Mouse (Mus musculus) lung, embryonic 15.5 days (tissue): ENCODE measurements at regions not wholly inside any gene's neighbourhood (a gene's known extent, or its start where the extent isn't known, plus 50 kb on each side); places are given as distances from the start of the nearest gene placed in this dataset.

ENCODE experiments used
- ATAC-seq: fragments of 200-750 bp; cut with Nextera tagmentation; 2 replicates; pipeline ENCODE4 v1.8.0; 2017; ENCODE audit warnings: moderate number of reproducible peaks, borderline replicate concordance; ENCODE audit not compliant: low FRiP score, low TSS enrichment; ENCODE audit errors: extremely low read depth
- H3K27ac ChIP-seq: fragments of 300-500 bp; sonication (generic); 2 replicates; pipeline ENCODE4 v1.5.1; 2015; ENCODE audit warnings: moderate library complexity, mild to moderate bottlenecking, inconsistent platforms
- H3K27me3 ChIP-seq: fragments of 300-500 bp; sonication (generic); 2 replicates; pipeline ENCODE4 v1.6.1; 2015; ENCODE audit warnings: inconsistent platforms
- H3K36me3 ChIP-seq: fragments of 300-500 bp; sonication (generic); 2 replicates; pipeline ENCODE4 v1.6.1; 2015; ENCODE audit warnings: inconsistent platforms
- H3K4me1 ChIP-seq: fragments of 300-500 bp; sonication (generic); 2 replicates; pipeline ENCODE4 v1.6.1; 2015; ENCODE audit warnings: inconsistent platforms
- H3K4me2 ChIP-seq: fragments of 300-500 bp; sonication (generic); 2 replicates; pipeline ENCODE4 v1.6.1; 2015; ENCODE audit warnings: inconsistent platforms, mild to moderate bottlenecking, moderate library complexity
- H3K4me3 ChIP-seq: fragments of 300-500 bp; sonication (generic); 2 replicates; pipeline ENCODE4 v1.5.1; 2015; ENCODE audit warnings: mild to moderate bottlenecking, inconsistent platforms
- H3K9ac ChIP-seq: fragments of 300-500 bp; sonication (generic); 2 replicates; pipeline ENCODE4 v1.6.1; 2015; ENCODE audit warnings: inconsistent platforms
- H3K9me3 ChIP-seq: fragments of 300-500 bp; sonication (generic); 2 replicates; pipeline ENCODE4 v1.6.1; 2016; ENCODE audit warnings: inconsistent platforms
- WGBS: fragments of 180-500 bp; shearing (Covaris S2); methylation state at CpG from one replicate; pipeline ENCODE4 v1.1.7; 2015; 5-methylcytosine and 5-hydroxymethylcytosine counted together

DNA sequence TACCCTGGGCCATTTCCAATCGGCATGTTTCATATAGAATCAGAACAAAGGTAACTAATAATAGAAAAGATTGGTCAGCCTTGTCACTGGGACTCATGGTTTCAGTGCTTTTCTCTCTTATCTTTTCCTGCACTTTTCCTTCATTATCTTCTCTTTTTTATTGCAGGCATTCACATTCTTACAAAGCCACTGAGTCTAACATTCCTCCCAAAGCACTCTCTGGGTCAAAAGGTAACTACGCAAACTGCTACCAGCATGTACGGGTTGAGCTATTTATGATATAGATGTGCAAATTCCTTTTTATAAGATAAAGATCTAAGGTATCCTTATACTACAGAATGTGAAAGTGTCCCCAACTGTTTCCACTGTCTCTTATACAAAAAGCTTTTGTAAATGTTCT is 436.5 kb upstream of the Dmac1 start:
- ATAC-seq: no peak
- 80% methylated on average over 3 of the region's 3 CpGs for WGBS

DNA sequence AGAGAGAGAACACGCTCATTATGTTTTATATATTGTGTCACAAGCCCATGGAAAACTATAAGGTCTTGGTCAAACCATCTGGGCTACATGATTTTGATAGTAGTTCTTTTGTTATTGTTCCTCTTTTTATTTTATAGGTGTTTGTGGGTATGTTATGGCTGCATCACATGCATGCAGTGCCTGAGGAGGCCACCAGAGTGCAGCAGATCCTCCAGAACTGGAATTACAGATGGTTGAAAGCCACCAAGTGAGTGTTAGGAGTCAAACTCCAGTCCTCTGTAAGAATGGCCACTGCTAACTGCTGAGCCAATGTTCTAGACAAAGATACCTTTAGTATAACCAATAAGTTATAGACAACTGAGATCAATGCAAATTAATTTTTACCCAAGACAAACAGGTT is 435.9 kb upstream of the Dmac1 start:
- no peaks in the 10 kb centered on the region for H3K9me3 ChIP-seq
- no peak overlapping the region for H3K27ac ChIP-seq
- no peak overlapping the region for H3K4me3 ChIP-seq
- H3K36me3 ChIP-seq: no peaks in the 10 kb centered on the region
- H3K9ac ChIP-seq: no peak overlapping the region
- H3K27me3 ChIP-seq: no peaks in the 10 kb centered on the region
- H3K4me2 ChIP-seq: no peak overlapping the region
- no peaks in the 10 kb centered on the region for H3K4me1 ChIP-seq
- WGBS: 86% methylated on average over 1 of the region's 1 CpGs
- no peak for ATAC-seq

More for the DNA sequence above, 436.5 kb upstream of the Dmac1 start:
- Histone ChIP-seq H3K9ac (no peak overlapping the region), H3K4me1 (no peaks in the 10 kb centered on the region), H3K27me3 (no peaks in the 10 kb centered on the region), H3K36me3 (no peaks in the 10 kb centered on the region), H3K9me3 (no peaks in the 10 kb centered on the region), H3K27ac (no peak overlapping the region), H3K4me2 (no peak overlapping the region), H3K4me3 (no peak overlapping the region)

DNA sequence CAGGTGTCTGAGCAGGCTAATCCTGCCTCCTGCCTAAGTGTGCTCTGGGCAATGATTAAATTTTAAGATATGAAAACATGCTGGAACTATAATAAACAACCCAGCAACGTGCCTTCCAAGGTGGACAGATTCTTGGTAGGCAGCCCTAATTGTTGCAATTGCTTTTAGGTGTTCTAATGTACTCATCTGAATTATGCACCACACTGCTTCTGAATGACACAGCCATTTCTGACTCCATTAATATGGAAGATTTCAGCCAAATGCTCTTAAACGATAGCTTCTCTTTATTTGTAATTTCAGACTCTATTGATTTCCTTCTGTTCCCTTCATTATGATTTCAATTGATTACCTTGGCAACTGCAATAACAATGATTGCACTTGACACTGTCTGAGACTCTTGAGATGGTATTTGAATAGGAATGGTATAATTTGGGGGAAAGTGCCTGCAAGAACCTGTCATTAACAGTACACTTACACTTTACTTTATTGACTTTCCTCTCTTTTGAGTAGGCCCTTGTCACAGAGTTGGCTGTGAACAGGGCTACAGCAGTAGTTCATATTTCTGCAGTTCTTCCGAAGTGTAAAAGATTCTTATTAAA is 422.8 kb upstream of the Dmac1 start:
- H3K27ac ChIP-seq: no peak overlapping the region
- H3K36me3 ChIP-seq: no peaks in the 10 kb centered on the region
- ATAC-seq: no peak
- H3K4me1 ChIP-seq: no peaks in the 10 kb centered on the region
- H3K27me3 ChIP-seq: peaks cover 13% of the 10 kb centered on the region; the same call in 1 of the 2 replicates
- 44% methylated on average over 3 of the region's 3 CpGs for WGBS
- no peak overlapping the region for H3K4me3 ChIP-seq
- H3K9ac ChIP-seq: no peak overlapping the region
- no peak overlapping the region for H3K4me2 ChIP-seq
- no peaks in the 10 kb centered on the region for H3K9me3 ChIP-seq

DNA sequence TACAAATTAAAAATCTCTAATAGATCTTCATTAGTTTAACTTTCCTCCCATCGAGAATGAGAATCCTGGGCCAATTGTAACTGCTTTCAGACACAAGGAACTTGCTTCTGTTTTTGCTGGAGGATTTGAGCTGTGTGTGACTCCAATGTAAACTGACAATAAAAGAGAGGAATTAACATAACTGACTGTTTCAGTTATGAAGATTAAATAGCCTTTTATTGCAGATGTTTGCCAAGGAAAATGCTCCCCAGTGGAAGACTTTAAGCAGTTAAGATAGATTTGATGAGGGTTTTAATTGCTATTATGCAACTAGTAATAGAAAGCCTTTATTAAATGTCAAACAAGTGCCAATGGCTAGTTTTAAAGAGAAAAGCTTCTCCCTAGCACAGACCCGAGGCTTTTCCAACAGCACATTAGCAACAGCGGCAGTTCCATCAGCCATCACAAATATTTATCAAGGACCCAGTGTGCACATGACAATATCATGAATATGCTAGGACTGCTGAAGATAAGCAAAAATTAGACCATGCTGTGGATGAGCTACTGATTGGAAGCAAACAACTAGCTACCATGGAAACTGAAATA is 398.6 kb upstream of the Dmac1 start:
- H3K4me1 ChIP-seq: no peaks in the 10 kb centered on the region
- no peak overlapping the region for H3K4me3 ChIP-seq
- H3K27ac ChIP-seq: no peak overlapping the region
- H3K9ac ChIP-seq: no peak overlapping the region
- no peak overlapping the region for H3K4me2 ChIP-seq
- peak; percentile 52; the same call in 1 of the 2 replicates for ATAC-seq
- H3K36me3 ChIP-seq: no peaks in the 10 kb centered on the region
- WGBS: 49% methylated on average over 3 of the region's 3 CpGs
- H3K27me3 ChIP-seq: no peaks in the 10 kb centered on the region
- no peaks in the 10 kb centered on the region for H3K9me3 ChIP-seq

DNA sequence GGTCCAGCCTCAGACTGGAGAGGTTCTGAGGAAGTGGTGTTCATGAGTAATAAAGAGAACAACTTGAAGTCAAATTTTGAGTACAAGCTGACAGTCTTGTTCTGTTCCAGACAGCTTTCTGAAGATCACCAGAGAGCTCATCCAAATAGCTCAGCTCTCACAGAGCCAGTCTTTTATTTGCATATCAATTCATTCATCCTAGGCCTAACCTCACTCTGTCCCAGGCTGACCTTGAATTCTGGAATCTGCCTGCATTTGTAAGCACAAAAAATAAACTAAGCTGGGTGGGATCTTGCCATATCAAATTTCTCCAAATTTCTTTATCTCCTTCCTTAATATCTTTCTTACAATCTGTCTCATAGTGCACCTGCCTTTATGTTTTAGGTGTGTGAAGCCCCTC is 362.9 kb upstream of the Dmac1 start:
- no peak for ATAC-seq
- H3K4me3 ChIP-seq: no peak overlapping the region
- H3K27me3 ChIP-seq: no peaks in the 10 kb centered on the region
- H3K27ac ChIP-seq: no peak overlapping the region
- H3K9ac ChIP-seq: no peak overlapping the region
- no peak overlapping the region for H3K4me2 ChIP-seq
- H3K4me1 ChIP-seq: no peaks in the 10 kb centered on the region
- no peaks in the 10 kb centered on the region for H3K36me3 ChIP-seq
- no peaks in the 10 kb centered on the region for H3K9me3 ChIP-seq

DNA sequence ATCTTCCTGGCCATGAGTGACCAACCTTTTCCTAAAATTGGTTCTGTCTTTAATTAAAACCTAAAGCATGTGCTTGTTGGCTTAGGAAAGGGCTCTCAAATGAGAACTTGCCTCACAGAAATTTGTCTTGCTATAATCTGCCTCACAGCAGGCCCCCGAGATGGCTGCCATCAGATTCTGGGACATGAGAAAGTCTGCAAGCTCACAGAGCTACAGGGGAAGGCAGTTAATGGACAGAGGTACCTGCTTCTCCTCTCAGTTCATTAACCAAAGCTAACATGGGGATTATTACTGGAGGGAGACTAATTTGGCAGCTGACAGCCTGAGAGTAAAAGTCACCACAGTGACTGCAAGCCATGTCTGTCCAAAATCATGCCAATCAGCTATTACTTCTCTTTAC is 358.5 kb upstream of the Dmac1 start:
- Histone ChIP-seq H3K9ac (no peak overlapping the region), H3K4me2 (no peak overlapping the region), H3K27me3 (no peaks in the 10 kb centered on the region), H3K4me1 (no peaks in the 10 kb centered on the region), H3K36me3 (no peaks in the 10 kb centered on the region), H3K9me3 (no peaks in the 10 kb centered on the region), H3K4me3 (no peak overlapping the region), H3K27ac (no peak overlapping the region)
- WGBS: 71% methylated on average over 1 of the region's 1 CpGs
- no peak for ATAC-seq

DNA sequence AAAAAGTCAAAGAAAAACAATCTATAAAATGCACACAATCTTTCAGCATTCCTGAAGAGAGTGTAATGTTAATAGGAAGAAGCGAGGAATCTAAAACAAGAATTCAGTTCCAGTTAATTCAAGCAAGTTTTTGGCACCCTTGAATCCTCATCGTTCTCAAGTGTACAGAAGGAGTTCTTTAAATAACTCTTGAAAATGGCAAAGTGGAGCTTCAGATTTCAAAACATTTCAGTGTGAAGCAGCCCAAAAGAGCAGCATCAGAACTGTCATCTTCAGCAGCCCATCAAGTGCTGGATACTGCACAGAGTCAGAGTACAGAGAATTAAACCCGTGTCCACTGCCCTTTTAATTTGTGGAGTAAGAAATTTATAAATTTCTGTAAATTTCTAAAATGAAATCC is 311.8 kb upstream of the Dmac1 start:
- H3K9ac ChIP-seq: no peak overlapping the region
- H3K4me2 ChIP-seq: no peak overlapping the region
- ATAC-seq: no peak
- H3K27me3 ChIP-seq: no peaks in the 10 kb centered on the region
- H3K4me1 ChIP-seq: no peaks in the 10 kb centered on the region
- H3K4me3 ChIP-seq: no peak overlapping the region
- WGBS: 51% methylated on average over 3 of the region's 3 CpGs
- H3K36me3 ChIP-seq: no peaks in the 10 kb centered on the region
- H3K9me3 ChIP-seq: no peaks in the 10 kb centered on the region
- no peak overlapping the region for H3K27ac ChIP-seq

DNA sequence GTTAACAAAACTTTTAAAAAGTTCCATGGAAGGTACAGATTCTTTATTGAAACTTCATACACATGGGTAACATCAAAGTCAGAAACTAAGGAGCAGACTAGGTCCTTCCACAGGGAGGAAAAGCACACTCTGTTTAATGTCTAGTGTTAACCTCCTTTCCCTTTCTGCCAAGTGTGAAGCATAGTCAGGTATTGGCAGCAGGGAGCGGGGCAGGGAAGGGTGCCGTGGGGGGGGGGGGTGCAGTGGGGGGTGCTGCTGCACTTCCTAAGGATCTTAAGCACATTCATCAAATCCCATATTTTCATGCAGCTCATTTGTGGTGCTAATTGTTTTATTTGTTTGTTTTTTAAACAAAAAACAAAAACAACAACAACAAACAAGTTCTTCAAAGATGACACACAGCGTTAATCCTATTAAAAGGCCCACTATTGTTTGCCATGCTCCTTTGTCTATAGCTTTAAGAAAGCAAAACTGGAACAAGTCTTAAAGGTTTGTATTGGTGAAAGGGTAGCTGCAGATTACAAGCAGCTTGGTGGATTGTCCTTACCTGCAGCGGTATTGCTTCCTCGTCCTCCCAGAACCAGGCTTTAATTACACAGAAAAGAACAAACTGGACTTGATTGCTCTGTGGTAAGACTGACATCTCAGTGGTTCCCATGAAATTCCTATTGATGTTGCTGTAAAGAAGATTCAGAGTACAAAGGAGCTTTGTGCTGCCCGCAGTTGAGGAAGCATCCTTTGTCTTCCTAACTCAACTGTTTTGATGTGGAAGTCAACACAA is 310.2 kb upstream of the Dmac1 start:
- no peak overlapping the region for H3K4me2 ChIP-seq
- WGBS: 81% methylated on average over 6 of the region's 6 CpGs
- H3K4me1 ChIP-seq: no peaks in the 10 kb centered on the region
- no peak for ATAC-seq
- no peak overlapping the region for H3K4me3 ChIP-seq
- H3K9me3 ChIP-seq: no peaks in the 10 kb centered on the region
- H3K27me3 ChIP-seq: no peaks in the 10 kb centered on the region
- no peak overlapping the region for H3K9ac ChIP-seq
- H3K36me3 ChIP-seq: no peaks in the 10 kb centered on the region
- H3K27ac ChIP-seq: no peak overlapping the region

DNA sequence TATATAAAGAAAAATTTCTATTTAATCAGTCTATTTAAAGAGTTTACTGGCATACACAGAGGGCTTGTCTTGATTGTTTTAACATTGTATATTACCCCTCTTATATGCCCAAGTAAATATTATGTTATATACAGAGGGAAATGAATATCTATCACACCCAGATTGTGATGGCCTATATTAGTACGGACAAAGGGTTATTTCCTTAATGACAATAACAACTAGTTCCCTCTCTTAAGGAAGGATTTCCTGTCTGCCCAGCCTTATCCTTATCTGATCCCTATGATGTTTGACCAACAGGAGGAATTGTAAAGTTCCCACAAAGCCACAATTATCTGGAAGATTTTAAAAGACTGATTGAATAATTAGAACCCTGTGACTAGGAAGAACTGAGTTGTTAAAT is 301.8 kb upstream of the Dmac1 start:
- Histone ChIP-seq H3K27ac (no peak overlapping the region), H3K4me2 (no peak overlapping the region), H3K9me3 (no peaks in the 10 kb centered on the region), H3K4me1 (no peaks in the 10 kb centered on the region), H3K4me3 (no peak overlapping the region), H3K9ac (no peak overlapping the region), H3K36me3 (no peaks in the 10 kb centered on the region), H3K27me3 (no peaks in the 10 kb centered on the region)
- ATAC-seq: no peak
- 68% methylated on average over 1 of the region's 1 CpGs for WGBS

DNA sequence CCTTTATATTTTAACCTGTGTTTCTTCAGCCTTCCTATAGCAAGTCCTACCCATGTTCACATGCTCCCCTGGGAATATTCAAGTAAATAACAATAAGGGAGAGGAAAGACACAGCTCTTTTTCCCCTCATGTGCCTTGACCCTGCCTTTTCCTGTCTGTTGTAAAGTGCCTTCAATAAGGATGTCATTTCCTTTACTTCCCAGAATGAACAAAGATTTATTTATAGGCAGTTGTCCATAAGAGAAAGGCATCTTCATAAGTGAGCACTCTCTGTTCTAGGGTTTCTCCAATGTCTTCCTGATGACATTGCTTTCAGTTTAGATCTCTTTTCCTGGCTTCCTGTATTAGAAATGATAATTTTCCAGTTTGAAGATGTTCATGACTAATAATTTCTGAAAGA is 294.5 kb upstream of the Dmac1 start:
- ATAC-seq: no peak
- no peaks in the 10 kb centered on the region for H3K36me3 ChIP-seq
- H3K27me3 ChIP-seq: no peaks in the 10 kb centered on the region
- H3K4me2 ChIP-seq: no peak overlapping the region
- no peak overlapping the region for H3K27ac ChIP-seq
- H3K4me3 ChIP-seq: no peak overlapping the region
- H3K9ac ChIP-seq: no peak overlapping the region
- no peaks in the 10 kb centered on the region for H3K4me1 ChIP-seq
- H3K9me3 ChIP-seq: no peaks in the 10 kb centered on the region

DNA sequence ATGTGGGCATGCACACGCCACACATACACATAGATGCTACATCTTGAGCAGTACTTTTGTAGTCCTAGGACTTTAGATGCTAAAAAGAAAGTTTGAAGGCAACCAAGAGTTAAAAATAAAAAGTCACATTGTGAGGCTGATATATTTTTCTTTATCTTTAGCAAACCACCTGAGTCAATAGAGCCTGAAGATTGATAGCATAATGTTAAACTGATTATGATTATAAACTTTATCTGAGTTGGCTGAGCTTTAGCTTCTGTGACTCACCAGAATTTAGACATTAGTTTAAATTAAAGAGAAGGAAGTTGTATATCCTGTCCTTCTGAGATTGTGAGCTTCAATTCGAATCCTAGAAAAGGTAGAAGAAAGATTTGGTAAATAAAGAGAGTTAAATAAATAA is 289.5 kb upstream of the Dmac1 start:
- Histone ChIP-seq H3K4me3 (no peak overlapping the region), H3K9me3 (no peaks in the 10 kb centered on the region), H3K9ac (no peak overlapping the region), H3K4me1 (no peaks in the 10 kb centered on the region), H3K4me2 (no peak overlapping the region), H3K27ac (no peak overlapping the region), H3K27me3 (no peaks in the 10 kb centered on the region), H3K36me3 (no peaks in the 10 kb centered on the region)
- no peak for ATAC-seq
- WGBS: 61% methylated on average over 2 of the region's 2 CpGs

DNA sequence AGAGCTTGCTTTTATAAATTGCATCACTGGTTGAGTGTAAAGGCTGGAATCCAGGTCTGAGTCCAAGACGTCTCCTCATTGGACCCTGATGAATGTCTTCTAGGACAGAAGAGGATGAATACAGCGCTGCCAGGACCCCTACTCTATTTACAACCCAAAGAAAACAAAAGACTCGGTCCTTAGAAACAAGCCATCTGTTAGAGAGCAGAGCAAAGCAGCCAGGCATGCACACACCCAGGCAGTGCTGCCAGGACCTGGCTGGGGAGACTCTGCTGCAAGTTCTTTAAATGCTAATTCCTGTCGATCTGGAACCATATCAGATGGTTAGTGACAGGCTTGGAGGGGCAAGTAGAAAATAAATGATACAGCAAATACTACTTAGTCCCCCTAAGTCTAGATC is 284.4 kb upstream of the Dmac1 start:
- ATAC-seq: no peak

More for the DNA sequence above, 284.4 kb upstream of the Dmac1 start:
- no peak overlapping the region for H3K4me2 ChIP-seq
- H3K9me3 ChIP-seq: no peaks in the 10 kb centered on the region
- H3K4me3 ChIP-seq: no peak overlapping the region
- no peaks in the 10 kb centered on the region for H3K36me3 ChIP-seq
- H3K27ac ChIP-seq: no peak overlapping the region
- 19% methylated on average over 4 of the region's 4 CpGs for WGBS
- H3K27me3 ChIP-seq: no peaks in the 10 kb centered on the region
- no peaks in the 10 kb centered on the region for H3K4me1 ChIP-seq
- no peak overlapping the region for H3K9ac ChIP-seq
